Mouse (Mus musculus): Measurements from ENCODE around the gene 4930486L24Rik.
A peak's percentile ranks its signal among the peaks of the same experiment; 100 is the strongest.
"Not testable (repeated sequence)": the region's sequence is repeated elsewhere in the genome, so short reads cannot be mapped to it uniquely, and the experiment has no call there.

4930486L24Rik gene

DNA sequence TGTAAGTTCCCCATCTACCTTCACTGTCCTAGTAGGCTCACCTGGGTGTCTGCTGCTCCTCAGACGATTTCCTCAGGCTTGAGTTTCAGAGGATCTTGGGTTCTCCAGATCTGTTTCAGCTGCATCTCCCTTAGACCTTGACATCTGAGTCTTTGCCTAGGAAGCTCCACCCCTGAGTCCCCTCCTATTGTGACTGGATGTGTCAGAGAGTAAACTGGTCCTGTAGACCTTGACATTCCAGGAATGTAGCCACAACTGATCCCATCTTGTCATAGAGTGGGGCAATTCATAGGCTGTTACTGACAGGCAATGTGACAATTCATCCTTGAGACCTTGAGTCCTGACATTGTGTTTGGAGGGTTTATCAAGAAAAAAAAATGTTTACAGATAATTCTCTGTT, at the start of gene 4930486L24Rik:
Gene 4930486L24Rik (minus strand): TSS at position 195 of the 400 bp plus-strand sequence.
- DNase-seq (ENCODE audit: low read depth), result no peak

DNA sequence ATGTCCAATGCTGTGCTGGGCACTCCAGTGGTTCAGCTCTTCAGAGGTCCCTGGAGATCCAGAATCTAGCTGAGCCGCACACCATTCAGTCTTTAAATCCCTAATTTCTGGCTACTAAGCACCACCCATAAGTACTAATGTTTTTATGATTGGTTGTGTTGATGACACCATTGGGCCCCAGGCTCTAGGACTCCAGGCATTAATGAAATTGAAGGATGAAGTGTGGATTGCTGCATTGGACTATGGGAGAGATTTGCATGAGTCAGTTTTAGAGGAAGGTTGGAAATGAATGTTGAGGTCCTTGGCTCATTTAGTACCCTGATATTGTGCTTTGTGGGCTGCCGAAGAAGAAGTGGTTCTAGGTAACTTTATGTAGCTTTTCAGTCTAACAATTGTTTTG, 40.5 kb upstream of the 4930486L24Rik start, which contains the start of gene Tpbpb:
Gene Tpbpb (minus strand): TSS at position 101 of the 400 bp plus-strand sequence.
- not testable (repeated sequence) for DNase-seq (ENCODE audit: low read depth)

DNA sequence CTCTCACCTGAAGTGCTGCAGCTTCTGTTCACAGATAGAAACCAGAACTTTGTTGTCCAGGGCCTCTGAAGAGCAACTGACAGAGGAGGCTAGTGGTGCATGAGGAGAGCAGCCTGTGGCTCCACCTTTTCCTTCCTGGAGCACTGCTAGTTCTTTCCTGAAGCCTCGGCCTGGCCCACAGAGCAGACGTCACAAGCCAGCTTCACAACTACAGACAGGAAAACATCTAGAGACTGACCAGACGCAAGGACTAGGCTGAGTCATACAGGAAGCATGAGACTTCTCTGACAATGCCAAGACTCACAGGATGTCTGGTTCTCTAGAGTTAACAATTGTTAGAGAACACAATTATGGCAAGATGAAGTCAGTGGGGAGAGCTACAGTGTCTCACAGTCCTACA, 33.1 kb upstream of the 4930486L24Rik start, which contains the start of gene Ctla2b:
Gene Ctla2b (minus strand): TSS at position 120 of the 400 bp plus-strand sequence.
- peak; percentile 51 for DNase-seq (ENCODE audit: low read depth)

DNA sequence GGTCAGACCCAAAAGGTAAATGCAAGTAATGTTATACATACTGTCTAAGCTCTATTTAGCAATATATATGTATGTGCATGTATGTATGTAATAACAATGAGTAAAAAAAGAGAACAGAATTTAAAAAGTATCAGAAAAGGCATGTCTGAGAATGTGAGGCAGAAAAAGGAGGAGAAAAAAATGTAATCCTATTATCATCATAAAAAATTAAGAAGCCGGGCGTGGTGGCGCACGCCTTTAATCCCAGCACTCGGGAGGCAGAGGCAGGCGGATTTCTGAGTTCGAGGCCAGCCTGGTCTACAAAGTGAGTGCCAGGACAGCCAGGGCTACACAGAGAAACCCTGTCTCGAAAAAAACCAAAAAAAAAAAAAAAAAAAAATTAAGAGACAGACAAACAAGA, 32.5 kb upstream of the 4930486L24Rik start, which contains the start of gene Gm49392:
Gene Gm49392 (minus strand): TSS at position 101 of the 400 bp plus-strand sequence.
- DNase-seq (ENCODE audit: low read depth), result not testable (repeated sequence)

DNA sequence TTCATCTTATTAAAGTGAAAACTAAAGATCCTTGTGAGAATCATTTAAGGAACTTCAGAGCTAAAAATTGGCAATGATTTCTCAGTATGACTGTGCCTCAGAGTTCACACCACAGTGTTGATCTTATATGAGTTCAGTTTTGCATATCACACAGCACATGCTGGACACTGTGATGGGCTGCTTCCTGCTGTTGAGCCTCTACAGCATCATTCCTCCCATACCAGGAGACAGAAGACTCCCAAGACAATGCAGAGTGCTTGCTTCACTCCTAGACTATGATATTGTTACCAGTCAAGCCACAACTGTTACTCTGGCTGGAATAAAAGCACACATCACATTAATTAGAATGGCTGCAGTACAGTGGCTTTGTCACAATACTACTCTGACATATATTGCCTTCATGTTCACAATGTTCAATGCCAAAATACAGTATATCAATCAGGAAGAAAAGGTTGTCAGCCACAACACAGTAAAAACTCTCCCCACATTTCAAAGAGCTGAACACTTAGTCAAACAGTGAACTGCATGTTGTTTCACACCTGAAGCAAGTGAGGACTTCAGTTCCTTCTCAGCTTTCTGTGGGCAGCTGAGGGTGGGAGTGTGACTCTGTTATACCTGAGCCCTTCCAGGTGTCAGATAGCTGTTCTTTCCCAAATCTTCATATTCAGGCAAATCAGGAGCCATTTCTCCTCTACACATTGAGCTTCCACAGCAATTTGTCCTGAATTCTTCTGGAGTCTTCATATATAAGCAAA, 31.3 kb upstream of the 4930486L24Rik start:
- DNase-seq (ENCODE audit: low read depth), result no peak

DNA sequence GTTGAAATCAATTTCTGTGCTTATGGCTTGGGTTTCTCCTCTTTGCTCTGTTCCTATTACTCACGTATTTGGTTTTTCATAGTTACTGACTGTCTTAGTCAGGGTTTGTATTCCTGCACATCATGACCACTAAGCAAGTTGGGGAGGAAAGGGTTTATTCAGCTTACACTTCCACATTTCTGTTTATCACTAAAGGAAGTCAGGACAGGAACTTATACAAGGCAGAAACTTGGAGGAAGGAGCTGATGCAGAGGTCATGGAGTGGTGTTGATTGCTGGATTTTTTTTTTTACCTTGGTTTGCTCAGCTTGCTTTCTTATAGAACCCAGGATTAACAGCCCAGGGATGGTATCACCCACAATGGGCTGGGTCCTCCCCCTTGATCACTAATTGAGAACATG, 28.0 kb upstream of the 4930486L24Rik start:
- no peak for DNase-seq (ENCODE audit: low read depth)

DNA sequence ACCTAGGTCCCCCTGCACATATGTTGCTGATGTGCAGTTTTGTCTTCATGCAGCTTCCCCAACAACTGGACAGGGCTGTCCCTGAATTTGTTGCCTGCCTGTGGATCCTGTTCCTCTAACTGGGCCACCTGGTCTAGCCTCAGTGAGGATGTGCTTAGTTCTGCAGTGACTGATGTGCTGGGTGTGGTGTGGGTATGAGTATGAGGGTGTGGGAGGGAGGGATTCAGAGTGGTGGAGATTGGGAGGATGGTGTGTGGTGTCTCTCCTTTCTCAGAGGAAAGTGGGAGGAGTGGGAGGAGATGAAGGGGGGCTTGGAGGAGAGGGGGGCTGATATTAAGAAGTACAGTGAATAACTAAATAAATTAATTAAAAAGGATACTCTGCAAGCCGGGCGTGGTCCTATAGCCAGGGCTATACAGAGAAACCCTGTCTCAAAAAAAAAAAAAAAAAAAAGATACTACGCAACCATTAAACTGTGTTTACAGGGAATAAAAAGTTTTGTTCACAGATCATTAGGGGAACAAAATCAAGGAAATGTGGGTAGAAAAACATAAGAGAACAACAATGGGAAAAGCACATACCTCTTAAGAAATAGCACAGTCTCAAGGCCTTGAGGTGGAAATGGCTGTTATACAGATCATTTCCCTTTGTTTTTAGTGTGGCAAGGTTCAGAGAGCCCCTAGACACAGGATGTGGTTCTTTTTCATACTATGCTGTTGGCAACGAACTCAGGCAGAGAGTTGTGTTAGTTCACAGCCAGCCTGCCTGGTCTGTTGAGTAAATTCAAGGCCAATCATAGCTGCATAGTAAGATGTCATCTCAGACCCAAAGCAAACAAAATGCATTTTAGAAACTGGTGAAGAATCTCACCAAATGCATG, 15.8 kb downstream of the 4930486L24Rik start:
- DNase-seq (ENCODE audit: low read depth), result peak; percentile 57

DNA sequence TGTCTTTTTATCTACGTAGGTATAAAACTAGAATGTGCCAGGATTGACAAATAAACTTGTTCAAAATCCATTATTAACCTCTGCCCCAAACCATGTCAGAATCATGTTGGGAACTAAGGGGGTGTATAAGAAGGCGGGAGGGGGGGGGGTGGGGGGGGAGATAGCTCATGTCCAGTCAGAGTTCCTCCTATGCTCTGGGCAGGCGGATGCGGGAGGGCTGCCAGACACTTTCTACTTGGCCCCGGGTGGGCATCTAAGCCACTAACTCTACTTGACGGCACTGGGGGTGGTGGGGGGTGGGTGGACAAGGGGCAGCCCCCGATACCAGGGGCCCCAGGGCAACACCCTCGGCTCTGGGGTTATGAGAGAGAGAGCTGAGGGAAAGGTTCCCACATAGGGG, 21.1 kb downstream of the 4930486L24Rik start:
- no peak for DNase-seq (ENCODE audit: low read depth)

DNA sequence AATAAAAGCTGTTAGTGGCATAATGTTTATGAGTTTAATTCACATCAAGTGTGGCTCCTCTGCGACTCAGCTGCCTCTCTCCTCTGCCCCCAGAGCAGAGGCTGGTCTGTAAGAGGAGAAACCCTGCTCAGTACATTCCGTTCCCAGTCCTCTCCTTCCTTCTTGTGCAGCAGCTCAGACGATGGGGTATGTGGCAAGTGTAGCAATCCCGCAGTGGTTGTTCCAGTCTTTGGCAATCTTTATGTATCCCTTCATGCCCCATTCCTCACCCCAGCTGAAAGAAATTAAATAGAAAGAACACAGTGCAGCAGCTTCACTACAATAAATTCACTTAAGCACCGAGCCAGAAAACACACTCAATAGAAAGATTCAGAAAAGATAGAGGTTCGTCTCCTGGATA, 21.6 kb downstream of the 4930486L24Rik start:
- DNase-seq (ENCODE audit: low read depth), result no peak

DNA sequence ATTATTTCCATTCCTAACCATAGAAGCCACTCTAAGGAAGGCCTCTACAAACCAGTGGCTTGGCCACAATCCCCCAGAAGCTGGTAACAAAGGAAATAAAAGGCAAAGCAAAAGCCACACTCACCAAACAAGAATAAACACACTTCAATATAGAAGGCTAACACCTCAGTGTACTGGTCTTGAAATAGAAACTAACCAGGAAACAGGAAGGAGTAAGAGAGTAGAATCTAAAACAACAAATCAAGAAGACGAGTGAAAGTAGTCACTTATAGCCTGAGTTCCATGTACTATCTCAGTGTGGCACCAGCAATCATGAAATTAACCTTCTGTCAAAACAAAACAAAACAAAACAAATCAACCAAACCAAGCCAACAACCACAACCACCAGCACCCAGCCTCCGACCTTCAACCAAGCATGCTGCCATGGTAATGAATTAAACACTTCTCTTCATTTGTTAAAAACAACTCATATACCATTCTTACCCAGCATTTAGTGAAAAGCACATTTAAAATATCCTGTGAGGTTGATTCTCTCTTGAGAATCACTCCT, 24.8 kb downstream of the 4930486L24Rik start:
- peak; percentile 12 for DNase-seq (ENCODE audit: low read depth)

DNA sequence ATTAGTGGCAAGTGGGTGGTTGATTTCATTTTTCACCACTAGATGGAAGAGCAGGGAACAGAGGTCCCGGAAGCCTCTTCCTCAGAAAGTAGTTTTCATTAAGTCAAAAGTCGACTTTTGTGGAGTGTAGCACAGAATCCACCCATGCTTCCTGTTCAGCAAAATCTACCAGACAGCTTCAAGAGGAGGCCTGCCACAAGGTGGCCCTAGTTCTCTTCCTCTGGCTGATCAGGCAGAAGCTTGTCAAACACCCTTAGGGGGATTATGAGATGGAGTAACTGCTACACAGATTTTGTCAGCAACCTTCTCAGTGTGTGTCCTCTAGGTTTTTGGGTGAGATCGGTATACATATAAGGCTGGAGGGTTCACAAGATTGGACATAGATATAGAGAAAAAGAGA, 38.2 kb downstream of the 4930486L24Rik start:
- peak; percentile 28 for DNase-seq (ENCODE audit: low read depth)

DNA sequence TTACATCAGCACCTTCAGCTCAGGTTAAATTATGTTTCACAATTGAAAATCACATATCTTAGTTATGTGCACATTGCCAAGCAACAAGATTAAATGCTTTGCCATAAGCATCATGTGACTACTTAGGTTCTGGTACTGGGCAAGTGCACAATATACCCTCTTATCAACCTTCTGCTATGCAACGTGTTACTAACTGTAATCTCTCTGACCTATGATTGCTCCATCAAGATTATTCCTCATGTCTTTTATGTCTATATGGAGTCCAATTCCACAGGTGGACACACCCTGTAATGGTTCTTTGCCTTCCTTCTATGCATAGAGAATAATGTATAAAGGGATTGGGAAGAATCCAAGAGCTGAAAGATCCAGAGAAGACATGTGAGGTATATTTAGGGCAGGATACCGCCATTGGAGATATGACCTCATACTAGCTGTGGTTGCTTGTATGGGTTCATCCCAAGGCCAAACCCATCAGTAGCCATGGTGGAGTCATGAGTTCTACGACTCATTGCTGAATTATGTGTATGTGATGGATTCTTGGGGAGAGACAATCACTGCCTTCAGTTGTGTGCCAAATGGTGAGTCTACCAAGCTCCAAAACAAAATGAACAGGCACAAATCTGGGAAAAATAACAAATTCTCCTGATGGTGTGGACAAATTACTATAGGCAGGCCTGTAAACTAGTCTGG, 43.6 kb downstream of the 4930486L24Rik start:
- DNase-seq (ENCODE audit: low read depth), result no peak

DNA sequence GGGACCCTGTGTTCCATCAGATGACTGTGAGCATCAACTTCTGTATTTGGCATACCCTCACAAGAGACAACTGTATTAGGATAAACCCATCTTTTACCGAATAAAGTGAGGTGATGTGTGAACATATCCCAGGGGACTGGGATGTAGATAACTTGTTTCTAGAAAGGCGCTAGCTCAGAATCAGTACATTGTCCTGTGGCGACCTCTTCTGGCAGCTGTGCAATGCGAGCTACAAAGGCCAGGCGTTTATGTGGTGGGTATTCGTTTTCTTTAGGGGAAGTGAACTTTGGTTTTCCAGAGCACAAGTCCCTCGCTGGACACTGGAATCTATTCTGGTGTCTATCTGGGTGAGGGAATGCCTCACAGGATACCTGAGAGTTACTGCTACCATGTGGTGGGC, 44.8 kb downstream of the 4930486L24Rik start:
- peak; percentile 19 for DNase-seq (ENCODE audit: low read depth)

DNA sequence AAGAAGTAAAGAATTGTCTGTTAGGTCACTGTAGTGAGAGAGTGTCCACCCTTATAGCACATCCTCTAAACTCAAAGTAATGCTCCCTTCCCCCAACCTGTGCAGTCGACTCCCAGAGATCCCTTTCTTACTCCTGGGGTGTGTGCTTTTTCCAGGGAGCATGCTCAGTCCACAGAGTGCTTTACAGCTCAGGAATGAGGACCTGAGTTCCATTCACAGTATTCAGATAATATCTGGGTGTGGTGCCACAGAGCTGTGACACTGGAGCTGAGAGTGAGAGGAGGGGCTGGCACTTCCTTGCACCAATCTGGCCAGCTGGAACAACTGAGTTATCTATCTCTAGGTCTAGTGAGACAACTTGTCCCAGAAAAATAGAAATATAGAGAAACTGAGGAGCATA, 50.6 kb downstream of the 4930486L24Rik start:
- no peak for DNase-seq (ENCODE audit: low read depth)

DNA sequence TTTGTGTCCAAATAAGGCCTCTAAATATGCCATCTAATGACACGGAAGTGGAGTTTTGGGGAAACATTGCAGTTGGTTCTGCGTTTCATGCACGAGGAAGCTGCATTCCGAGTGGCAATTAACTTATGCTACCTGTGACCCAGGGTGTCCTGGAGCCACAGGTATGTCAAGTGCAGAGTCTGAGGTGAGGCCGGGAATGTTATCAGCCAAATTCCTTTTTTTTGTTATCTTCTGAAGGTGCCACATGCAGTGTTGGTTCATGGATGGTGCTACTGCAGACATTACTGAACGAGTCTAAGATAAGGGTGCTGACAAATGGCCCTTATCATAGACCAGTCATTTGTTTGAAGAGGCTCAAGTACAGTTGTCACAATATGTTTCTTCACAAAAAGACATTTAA, 51.5 kb downstream of the 4930486L24Rik start:
- DNase-seq (ENCODE audit: low read depth), result no peak

DNA sequence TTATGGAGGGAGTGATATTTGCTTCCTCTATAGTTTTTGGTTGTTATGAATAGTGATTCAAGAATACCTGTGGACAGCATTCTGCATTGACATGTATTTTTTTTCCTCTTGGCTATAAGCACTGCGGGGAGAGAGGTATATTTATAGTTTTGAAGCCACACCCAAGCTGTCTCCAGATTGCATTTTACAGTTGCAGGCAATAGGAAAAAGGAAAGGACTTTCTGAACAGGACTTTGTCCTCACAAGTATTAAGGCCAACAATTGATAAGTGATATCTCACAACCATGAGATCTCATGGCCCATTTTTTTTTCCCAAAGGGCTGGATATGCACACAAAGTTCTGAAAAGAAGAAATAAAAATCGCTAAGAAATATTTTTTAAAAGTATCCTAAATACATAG, 54.6 kb downstream of the 4930486L24Rik start:
- DNase-seq (ENCODE audit: low read depth), result no peak

DNA sequence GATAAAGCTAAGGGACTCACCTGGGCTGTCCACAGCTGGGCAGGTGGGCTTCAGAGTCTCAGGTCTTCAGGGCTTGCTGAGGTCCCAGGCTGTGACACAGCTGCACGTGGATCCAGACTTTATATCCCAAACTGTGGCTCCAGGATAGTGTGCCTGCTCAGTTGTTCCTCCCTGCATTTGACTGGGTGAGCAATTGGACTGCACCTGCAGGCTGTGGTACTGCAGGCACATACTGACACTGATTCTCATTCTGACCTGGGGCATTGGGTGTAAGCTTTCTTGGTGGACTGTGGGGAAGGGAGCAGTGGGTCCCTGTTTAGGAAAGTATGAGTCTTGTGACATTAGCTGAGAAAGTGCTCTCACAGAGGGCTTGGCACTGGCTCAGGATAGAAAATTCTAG, 61.5 kb downstream of the 4930486L24Rik start, which contains the start of gene Ctsll3:
Gene Ctsll3 (minus strand): TSS at position 101 of the 400 bp plus-strand sequence.
- no peak for DNase-seq (ENCODE audit: low read depth)

Measured in induced T-regulatory cell, adult 2 months (primary cell).